Comparison of ENCODE assay signal across 19 mouse cellular contexts in genomic region chr2:179459196-179459595, GRCm38 (mm10). TPM values are rescaled to one million over a fixed set of nuclear protein-coding genes. Genes with fewer than 3 reads are reported as not detected.
A peak's percentile ranks its signal among the peaks of the same experiment; 100 is the strongest.
DNase-seq lines count a peak whose midpoint lies in the region; TF ChIP-seq lines count a peak whose summit lies in the region.
"Had no signal": no experiment of that assay in that cellular context is flagged by ENCODE, and none has a peak within 500 bp of the region (broad histone marks: within the 10 kb centered on the region; RNA-seq: fewer than 3 reads in every experiment).

No protein-coding gene starts in this region.

- H3K27ac ChIP-seq in cerebellum, adult 2 months (ENCODE audit: insufficient read depth, low read length) = no peak overlapping the region
- H3K27ac ChIP-seq: embryonic facial prominence, embryonic 13.5 days; forebrain, embryonic 12.5 days; heart, adult 2 months; heart, embryonic 15.5 days had no signal

- intact Hi-C loops in left cerebral cortex, postnatal 4 days (cut with DNase I) = no loop called here

- no peak for TF ChIP-seq CTCF in cerebellum, adult 2 months (IDR thresholded peaks at IDR 0.05; ENCODE audit: borderline replicate concordance, insufficient read depth, low read depth, low read length)
- TF ChIP-seq CTCF in lung, adult 2 months (IDR thresholded peaks at IDR 0.05; ENCODE audit: insufficient read depth, low read length) = no peak

- 31% methylated on average over 4 of the region's 4 CpGs for WGBS in cerebellum, adult 2 months
- 84% methylated on average over 4 of the region's 4 CpGs for WGBS in lung, adult 2 months

- H3K4me3 ChIP-seq in cerebellum, adult 2 months (replicated peaks; ENCODE audit: insufficient read depth, low read depth, low read length) = no peak overlapping the region
- H3K4me3 ChIP-seq in lung, adult 2 months (replicated peaks; ENCODE audit: extremely low read depth, low read depth, low read length) = no peak overlapping the region
- H3K4me3 ChIP-seq: embryonic facial prominence, embryonic 13.5 days; forebrain, embryonic 12.5 days; heart, adult 2 months; heart, embryonic 15.5 days had no signal

- peaks cover 4% of the 10 kb centered on the region; the same call in 1 of the 2 replicates for H3K4me1 ChIP-seq in cerebellum, adult 2 months (ENCODE audit: control insufficient read depth, insufficient read depth, low read length)
- H3K4me1 ChIP-seq in lung, adult 2 months (ENCODE audit: control insufficient read depth, insufficient read depth, low read length) = no peaks in the 10 kb centered on the region
- H3K4me1 ChIP-seq: embryonic facial prominence, embryonic 13.5 days; forebrain, embryonic 12.5 days; heart, embryonic 15.5 days had no signal

- TF ChIP-seq POLR2A in cerebellum, adult 2 months (IDR thresholded peaks at IDR 0.05; ENCODE audit: borderline replicate concordance, insufficient read depth, low read length) = no peak
- no peak for TF ChIP-seq POLR2A in lung, adult 2 months (IDR thresholded peaks at IDR 0.05; ENCODE audit: borderline replicate concordance, extremely low read depth, low read depth, low read length)

- no peaks in the 10 kb centered on the region for H3K27me3 ChIP-seq in cerebellum, adult 2 months (ENCODE audit: control insufficient read depth, insufficient read depth, low read length)
- H3K27me3 ChIP-seq: CH12.LX; embryonic facial prominence, embryonic 13.5 days; forebrain, embryonic 12.5 days; heart, embryonic 15.5 days had no signal

- DNase-seq in cerebellum, adult 2 months = peak; percentile 32 to 39
- no peak for DNase-seq in cerebellum, adult 8-10 months
- peak; percentile 77 for DNase-seq in left cerebral cortex, postnatal 4 days
- DNase-seq in left cerebral cortex, adult 18-20 months (ENCODE audit: low spot score in 2 of 2) = no peak
- peak; percentile 86 to 89 for DNase-seq in cerebellum, postnatal 10 days
- DNase-seq in lung, adult 2 months = no peak
- no peak for DNase-seq in adrenal gland, adult 8-10 months
- DNase-seq: adrenal gland, postnatal 10 days; forebrain, postnatal 0 days; gastrocnemius, postnatal 14 days; heart, adult 2 months; heart, postnatal 14 days; kidney, adult 11 months; kidney, adult 9 months had no signal

RNA-seq across cellular contexts. Expression of gene Cdh4, which starts 17.0 kb away (rescaled TPM):
- polyA plus RNA-seq in cerebellum, adult 2 months (2012; rRNA removed) = 9.3 and 11.0 TPM in 2 replicates
- total RNA-seq in left cerebral cortex, postnatal 4 days (2021) = 10 to 100 TPM; 50.4 to 61.7 TPM
- 10 to 100 TPM; 20.7 to 20.9 TPM for total RNA-seq in left cerebral cortex, adult 18-20 months (2021)
- polyA plus RNA-seq in lung, adult 2 months (2012; rRNA removed) = 2.0 and 2.7 TPM in 2 replicates
- total RNA-seq in adrenal gland, adult 8-10 months (2022) = 1 to 10 TPM; 4.6 to 8.2 (median 6.8) TPM
- total RNA-seq: CH12.LX; hematopoietic stem cell, adult 5-6 weeks had no signal

Comparison
In these comparisons a context has a peak if more than half of its experiments do, and no peak if none do; other contexts are left out.
1. DNase-seq: peak in cerebellum, adult 2 months (2 of 2), left cerebral cortex, postnatal 4 days (single experiment) and cerebellum, postnatal 10 days (2 of 2); none in cerebellum, adult 8-10 months (single experiment), left cerebral cortex, adult 18-20 months (0 of 2), lung, adult 2 months (single experiment) and adrenal gland, adult 8-10 months (single experiment).